Mouse (Mus musculus): ENCODE measurements around the gene Bcl2l11.

- TF ChIP-seq CTCF (conservative IDR thresholded peaks at IDR 0.05; ENCODE audit: insufficient read depth, insufficient read length, low read depth, low read length), result no peak
- TF ChIP-seq POLR2A (IDR thresholded peaks at IDR 0.05; ENCODE audit: low read depth, low read length), result no peak
Observed at GRCm38 (mm10) chr2:128179126-128179807, 53.4 kb downstream of the Bcl2l11 start.

Data from kidney, adult 2 months (tissue).